Mouse (Mus musculus) bone marrow, adult 2 months (tissue): ENCODE results near the gene Hapln2. TPM values are rescaled to one million over a fixed set of nuclear protein-coding genes. Genes with fewer than 3 reads are reported as not detected.

ENCODE experiments used
- H3K27ac ChIP-seq: fragments of 200-500 bp; 2 replicates; pipeline ENCODE4 v1.5.1; 2012; ENCODE audit warnings: low read depth, mild to moderate bottlenecking, control low read depth, inconsistent platforms, low read length; ENCODE audit not compliant: control insufficient read depth, poor library complexity, insufficient read depth
- H3K4me1 ChIP-seq: fragments of 200-500 bp; 2 replicates; pipeline ENCODE4 v1.6.1; 2011; ENCODE audit warnings: low read length; ENCODE audit not compliant: control insufficient read depth, insufficient read depth
- H3K4me3 ChIP-seq: fragments of 200-500 bp; replicated peaks from 2 replicates; pipeline ENCODE3; 2011; ENCODE audit warnings: mild to moderate bottlenecking, low read depth, low read length, control low read depth; ENCODE audit not compliant: control insufficient read depth
- CTCF ChIP-seq: fragments of 200-500 bp; IDR thresholded peaks from 2 replicates; pipeline ENCODE4 v1.5.1; 2011; ENCODE audit warnings: low read length, control low read depth; ENCODE audit not compliant: control insufficient read depth, insufficient read depth
- POLR2A ChIP-seq: fragments of 200-500 bp; IDR thresholded peaks from 2 replicates; pipeline ENCODE4 v1.6.1; 2011; ENCODE audit warnings: low read depth, mild to moderate bottlenecking, control low read depth, low read length, borderline replicate concordance; ENCODE audit not compliant: control insufficient read depth
- WGBS: fragments of 180-500 bp; shearing (Covaris S2); methylation state at CpG from one replicate; pipeline ENCODE4 v1.1.7; 2018; 5-methylcytosine and 5-hydroxymethylcytosine counted together
- polyA plus RNA-seq: library from polyadenylated mRNA; stranded (reverse); fragments of >200 nt; gene quantifications from 2 replicates; pipeline ENCODE4 v1.2.4, GENCODE M21; 2011; ENCODE audit warnings: low replicate concordance; ENCODE audit not compliant: missing spikeins, insufficient read depth, insufficient read length

Gene Hapln2
- polyA plus RNA-seq, 1 experiment, result not detected

GRCm38 (mm10) chr3:87999243-87999895 lies 28.0 kb downstream of the Hapln2 start:
- 1% methylated on average over 38 of the region's 38 CpGs for WGBS
- no peak overlapping the region; the same call in 1 of the 2 replicates for H3K27ac ChIP-seq
- H3K4me3 ChIP-seq, result no peak overlapping the region
- no peaks in the 10 kb centered on the region for H3K4me1 ChIP-seq
- TF ChIP-seq CTCF, result no peak
- no peak for TF ChIP-seq POLR2A

DNA sequence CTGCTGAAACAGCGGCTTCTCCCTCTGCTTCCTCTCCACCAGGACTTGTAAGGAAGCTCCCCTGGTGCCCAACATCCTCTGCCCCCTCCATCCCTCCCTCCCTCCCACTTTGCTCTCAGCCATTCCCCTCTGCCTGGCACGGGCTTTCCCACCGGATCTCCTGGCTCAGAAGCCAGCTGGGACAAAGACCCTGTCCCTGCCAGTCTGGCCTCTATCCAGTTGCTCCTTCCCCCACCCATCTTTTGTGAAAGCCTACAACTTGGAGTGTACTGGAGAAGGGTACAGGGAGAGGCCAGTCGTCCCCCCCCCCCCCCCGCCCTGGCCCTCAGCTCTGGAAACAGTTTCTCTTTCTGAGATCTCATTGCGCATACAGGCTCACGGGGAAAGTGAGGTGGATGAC lies 28.6 kb downstream of the Hapln2 start:
- Histone ChIP-seq H3K4me3 (no peak overlapping the region), H3K4me1 (no peaks in the 10 kb centered on the region; the same call in 1 of the 2 replicates), H3K27ac (no peak overlapping the region)
- TF ChIP-seq CTCF, result no peak
- TF ChIP-seq POLR2A, result no peak
- WGBS, result 3% methylated on average over 7 of the region's 7 CpGs

- H3K4me3 ChIP-seq, result no peak overlapping the region
- TF ChIP-seq CTCF, result no peak
- no peak for TF ChIP-seq POLR2A
- 2% methylated on average over 49 of the region's 49 CpGs for whole genome bisulfite sequencing
- H3K4me1 ChIP-seq, result no peaks in the 10 kb centered on the region; the same call in 1 of the 2 replicates
- H3K27ac ChIP-seq, result no peak overlapping the region
Measured at GRCm38 (mm10) chr3:87996971-87997614, 30.3 kb downstream of the Hapln2 start.

GRCm38 (mm10) chr3:87996401-87996800 lies 31.0 kb downstream of the Hapln2 start:
- TF ChIP-seq POLR2A, result no peak
- 5% methylated on average over 15 of the region's 15 CpGs for WGBS

GRCm38 (mm10) chr3:87995331-87995730 lies 32.1 kb downstream of the Hapln2 start:
- 31% methylated on average over 11 of the region's 11 CpGs for WGBS
- Histone ChIP-seq H3K27ac (no peak overlapping the region), H3K4me1 (no peaks in the 10 kb centered on the region; the same call in 1 of the 2 replicates), H3K4me3 (no peak overlapping the region)
- TF ChIP-seq POLR2A (no peak), CTCF (no peak)

More at GRCm38 (mm10) chr3:87996401-87996800, 31.0 kb downstream of the Hapln2 start:
- Histone ChIP-seq H3K27ac (no peak overlapping the region), H3K4me3 (no peak overlapping the region), H3K4me1 (no peaks in the 10 kb centered on the region; the same call in 1 of the 2 replicates)

GRCm38 (mm10) chr3:87993436-87993835 lies 33.9 kb downstream of the Hapln2 start:
- H3K4me3 ChIP-seq, result no peak overlapping the region
- H3K4me1 ChIP-seq, result no peaks in the 10 kb centered on the region; the same call in 1 of the 2 replicates
- TF ChIP-seq POLR2A (no peak), CTCF (no peak)
- no peak overlapping the region for H3K27ac ChIP-seq
- WGBS, result 5% methylated on average over 5 of the region's 6 CpGs

DNA sequence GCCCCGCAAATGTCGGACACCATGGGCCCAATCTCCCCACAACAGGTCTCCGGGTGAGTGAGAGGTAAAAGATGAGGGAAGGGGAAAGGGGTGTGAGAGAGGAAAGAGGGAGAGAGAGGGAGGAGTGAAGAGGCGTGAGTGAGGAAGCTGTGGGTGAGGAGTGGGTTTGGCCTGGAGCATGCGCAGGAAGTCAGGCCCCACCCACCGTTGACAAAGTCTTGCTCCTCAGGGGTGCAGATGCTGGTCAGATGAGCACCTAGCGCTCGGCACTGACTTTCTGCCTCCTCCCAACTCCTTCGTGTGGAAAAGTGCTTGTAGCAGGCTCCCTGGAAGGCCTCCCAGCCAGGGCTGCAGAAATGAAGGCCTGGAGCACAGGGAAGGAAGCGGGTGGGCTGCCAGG lies 37.4 kb downstream of the Hapln2 start:
- Histone ChIP-seq H3K27ac (no peak overlapping the region), H3K4me1 (no peaks in the 10 kb centered on the region; the same call in 1 of the 2 replicates), H3K4me3 (no peak overlapping the region)
- TF ChIP-seq POLR2A (no peak), CTCF (no peak)
- WGBS, result 26% methylated on average over 10 of the region's 10 CpGs

GRCm38 (mm10) chr3:87988068-87988467 lies 39.3 kb downstream of the Hapln2 start:
- WGBS, result 1% methylated on average over 15 of the region's 15 CpGs
- TF ChIP-seq CTCF (no peak), POLR2A (no peak)
- no peak overlapping the region for H3K4me3 ChIP-seq
- H3K4me1 ChIP-seq, result no peaks in the 10 kb centered on the region
- H3K27ac ChIP-seq, result no peak overlapping the region
